Mouse (Mus musculus) central nervous system, embryonic 18 days (tissue): ENCODE results near the gene Rab20. TPM values are rescaled to one million over a fixed set of nuclear protein-coding genes. Genes with fewer than 3 reads are reported as not detected.

Experiments used
- polyA plus RNA-seq: library from polyadenylated mRNA; depleted of rRNA; stranded (reverse); fragments of >200 nt; gene quantifications from 2 replicates; pipeline ENCODE4 v1.2.3, GENCODE M21; 2012; rRNA removed

Rab20 gene
- polyA plus RNA-seq: 0.61 and 0.72 TPM in 2 replicates

DNA sequence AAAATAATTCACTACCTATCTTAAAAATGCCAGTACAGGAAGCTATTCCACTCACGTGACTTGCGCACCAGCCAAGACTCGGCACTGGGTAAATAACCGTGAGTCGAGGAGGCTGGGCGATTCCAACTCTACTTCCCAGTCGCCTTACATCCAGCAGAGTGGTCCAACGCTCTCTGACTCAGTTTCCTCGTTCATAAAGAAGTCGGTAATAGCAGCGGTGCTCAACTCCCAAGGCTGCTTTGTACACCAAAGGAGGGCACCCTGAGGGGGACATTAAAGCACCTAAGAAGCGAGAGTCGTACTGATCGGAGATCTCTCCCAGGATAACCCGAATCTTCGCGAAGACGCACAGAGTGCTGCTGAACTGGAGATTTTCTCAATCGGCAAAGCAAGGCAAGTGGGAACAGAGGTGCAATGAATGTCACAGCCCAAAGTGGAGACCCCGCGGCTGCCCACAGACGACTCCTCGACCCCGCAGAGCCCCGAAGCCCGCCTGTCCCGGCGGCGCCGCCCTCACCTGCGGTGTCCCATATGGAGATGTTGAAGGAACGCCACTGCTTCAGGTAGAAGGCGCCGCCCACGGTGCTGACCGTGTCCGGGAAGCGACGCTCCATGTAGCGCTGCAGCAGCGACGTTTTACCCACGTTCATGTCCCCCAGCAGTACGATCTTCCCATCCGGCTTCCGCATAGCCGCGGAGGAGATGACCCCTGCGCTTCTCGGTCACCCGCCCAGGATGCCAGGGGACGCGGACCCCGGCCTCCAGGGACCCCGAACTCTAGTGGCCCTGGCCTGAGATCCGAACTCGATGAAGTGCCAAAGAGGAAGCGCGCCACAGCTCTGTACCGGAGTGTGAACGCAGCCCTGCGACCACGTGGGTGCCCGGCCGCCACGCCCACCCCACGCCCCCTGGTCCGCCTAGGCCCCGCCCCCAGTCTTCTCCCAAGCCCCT is at the start of gene Rab20:
TSS of gene Rab20 (minus strand) at position 900 of the 951 bp plus-strand sequence.

DNA sequence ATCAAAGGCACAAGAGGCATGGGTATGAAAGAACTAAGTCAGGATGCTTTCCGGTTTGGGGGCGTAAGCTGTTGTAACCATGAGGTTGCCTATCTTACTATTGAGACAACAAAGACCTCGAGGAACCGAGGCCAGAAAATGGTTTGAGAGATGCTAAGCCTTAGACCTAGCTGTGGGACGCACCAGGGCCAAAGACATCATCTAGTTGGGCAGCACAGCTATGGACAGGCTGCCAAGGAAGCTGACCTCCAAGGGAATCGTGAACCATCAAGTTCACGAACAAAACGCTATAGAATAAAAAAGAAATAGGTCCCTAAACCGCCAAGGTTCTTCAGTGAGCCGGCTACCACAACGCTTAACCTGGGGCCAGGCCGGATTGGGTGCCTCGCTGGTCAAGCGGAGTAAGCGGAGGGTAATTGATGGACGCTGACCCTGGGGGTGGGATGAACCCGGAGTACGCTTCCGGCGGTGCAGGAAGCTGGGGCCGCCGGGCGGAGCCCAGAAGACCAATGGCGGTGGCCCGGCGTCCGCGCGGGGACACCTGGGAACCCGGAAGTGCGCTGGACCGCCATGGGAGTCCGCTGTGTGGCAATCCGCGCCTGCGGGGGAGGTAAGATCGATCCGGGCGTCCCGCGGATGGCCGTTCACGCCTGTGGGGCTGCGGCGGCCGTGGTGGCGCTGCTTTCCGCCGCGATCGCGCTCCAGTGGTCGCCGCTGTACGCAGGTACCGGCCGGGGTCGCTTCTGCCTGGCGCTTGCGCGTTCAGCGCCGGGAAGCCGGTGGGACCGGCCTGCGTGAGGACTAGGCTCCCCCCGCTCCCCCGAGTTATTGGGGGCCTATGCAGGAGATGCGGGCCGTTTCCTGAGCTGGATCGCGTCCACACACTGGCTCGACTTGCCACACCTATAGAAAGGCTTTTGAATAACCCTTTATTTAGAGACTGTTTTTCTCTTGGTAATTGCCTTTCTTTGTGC is 18.8 kb upstream of the Rab20 start, which contains the start of gene Naxd:
TSS of gene Naxd (plus strand) at position 490 of the 974 bp plus-strand sequence.

Other genes starting within 250 kb of the Rab20 start
- gene Col4a2, start 165.9 kb downstream of the Rab20 start, polyA plus RNA-seq: 46.0 and 49.3 TPM in 2 replicates
- gene Col4a1, start 165.9 kb downstream of the Rab20 start, polyA plus RNA-seq: 97.9 and 108 TPM in 2 replicates
- 123 and 126 TPM in 2 replicates for gene Naxd, start 18.8 kb upstream of the Rab20 start, polyA plus RNA-seq
- gene Cars2, start 72.1 kb upstream of the Rab20 start, polyA plus RNA-seq: 51.2 and 52.6 TPM in 2 replicates
- gene Ing1, start 76.9 kb upstream of the Rab20 start, polyA plus RNA-seq: 69.4 and 74.2 TPM in 2 replicates
- gene Ankrd10, start 157.0 kb upstream of the Rab20 start, polyA plus RNA-seq: 183 and 184 TPM in 2 replicates
- gene 1700016D06Rik, start 222.4 kb upstream of the Rab20 start, polyA plus RNA-seq: not detected in 2 replicates
- gene Arhgef7, start 249.0 kb upstream of the Rab20 start, polyA plus RNA-seq: 86.5 and 98.5 TPM in 2 replicates